19 mouse cellular contexts compared by ENCODE assay signal in genomic region chr14:58317640-58318039, GRCm38 (mm10).
DNase-seq lines count a peak whose midpoint lies in the region; ATAC-seq lines count a peak whose summit lies in the region.
"Had no signal": no experiment of that assay in that cellular context is flagged by ENCODE, and none has a peak within 500 bp of the region (broad histone marks: within the 10 kb centered on the region; RNA-seq: fewer than 3 reads in every experiment).

No protein-coding gene starts in this region.

- H3K4me1 ChIP-seq in heart, embryonic 11.5 days (ENCODE audit: control insufficient read depth, insufficient read depth, low read length) = peaks cover 8% of the 10 kb centered on the region; the same call in 1 of the 2 replicates
- no peaks in the 10 kb centered on the region for H3K4me1 ChIP-seq in kidney, embryonic 15.5 days
- H3K4me1 ChIP-seq in kidney, embryonic 16.5 days (ENCODE audit: insufficient read depth, low read length) = peaks cover 9% of the 10 kb centered on the region
- peaks cover 23% of the 10 kb centered on the region for H3K4me1 ChIP-seq in limb, embryonic 12.5 days (replicated peaks)
- no peaks in the 10 kb centered on the region for H3K4me1 ChIP-seq in forebrain, embryonic 16.5 days (replicated peaks; ENCODE audit: control insufficient read depth, insufficient read depth, low read length)
- H3K4me1 ChIP-seq: forebrain, embryonic 15.5 days; hindbrain, embryonic 15.5 days had no signal

- H3K4me3 ChIP-seq in heart, embryonic 11.5 days (ENCODE audit: low read depth, low read length) = no peak overlapping the region
- no peak overlapping the region for H3K4me3 ChIP-seq in kidney, embryonic 15.5 days (replicated peaks)
- no peak overlapping the region for H3K4me3 ChIP-seq in kidney, embryonic 16.5 days (ENCODE audit: low read length)
- no peak overlapping the region for H3K4me3 ChIP-seq in limb, embryonic 12.5 days (replicated peaks)
- H3K4me3 ChIP-seq in forebrain, embryonic 16.5 days (replicated peaks; ENCODE audit: low read length) = no peak overlapping the region
- H3K4me3 ChIP-seq: forebrain, embryonic 15.5 days; hindbrain, embryonic 15.5 days had no signal

- ATAC-seq in heart, embryonic 11.5 days (replicated peaks; ENCODE audit: insufficient number of reproducible peaks, low FRiP score, low TSS enrichment) = no peak
- ATAC-seq in kidney, embryonic 15.5 days (replicated peaks; ENCODE audit: low FRiP score) = no peak
- ATAC-seq in kidney, embryonic 16.5 days (ENCODE audit: low FRiP score, low TSS enrichment) = no peak
- 0 out of 2 replicates have a peak, but pooled peaks have one; percentile 31 for ATAC-seq in limb, embryonic 12.5 days (ENCODE audit: insufficient number of reproducible peaks, insufficient read depth, low FRiP score, low TSS enrichment, low read depth)
- ATAC-seq in forebrain, embryonic 16.5 days = no peak
- ATAC-seq: activated CD4-positive, CD25-positive, alpha-beta regulatory T cell, adult 4 months; forebrain, embryonic 15.5 days; intestine, embryonic 16.5 days; Patski had no signal

- no peaks in the 10 kb centered on the region for H3K9me3 ChIP-seq in heart, embryonic 11.5 days (replicated peaks; ENCODE audit: control insufficient read depth, low read length)
- H3K9me3 ChIP-seq in kidney, embryonic 15.5 days (replicated peaks) = no peaks in the 10 kb centered on the region
- no peaks in the 10 kb centered on the region for H3K9me3 ChIP-seq in kidney, embryonic 16.5 days (ENCODE audit: low read length)
- no peaks in the 10 kb centered on the region for H3K9me3 ChIP-seq in limb, embryonic 12.5 days
- H3K9me3 ChIP-seq in forebrain, embryonic 16.5 days (ENCODE audit: control insufficient read depth, low read length) = no peaks in the 10 kb centered on the region
- H3K9me3 ChIP-seq: forebrain, embryonic 15.5 days; hindbrain, embryonic 15.5 days had no signal

- H3K4me2 ChIP-seq in heart, embryonic 11.5 days = no peak overlapping the region
- no peak overlapping the region for H3K4me2 ChIP-seq in kidney, embryonic 15.5 days
- H3K4me2 ChIP-seq in kidney, embryonic 16.5 days (replicated peaks; ENCODE audit: low read depth, low read length) = no peak overlapping the region
- H3K4me2 ChIP-seq in limb, embryonic 12.5 days = no peak overlapping the region
- H3K4me2 ChIP-seq in forebrain, embryonic 16.5 days (ENCODE audit: low read length) = no peak overlapping the region
- H3K4me2 ChIP-seq: forebrain, embryonic 15.5 days; hindbrain, embryonic 15.5 days had no signal

- H3K36me3 ChIP-seq in heart, embryonic 11.5 days (ENCODE audit: control insufficient read depth, insufficient read depth, low read length) = no peaks in the 10 kb centered on the region
- no peaks in the 10 kb centered on the region for H3K36me3 ChIP-seq in kidney, embryonic 15.5 days
- H3K36me3 ChIP-seq in kidney, embryonic 16.5 days (ENCODE audit: insufficient read depth, low read length) = no peaks in the 10 kb centered on the region
- no peaks in the 10 kb centered on the region for H3K36me3 ChIP-seq in limb, embryonic 12.5 days
- H3K36me3 ChIP-seq in forebrain, embryonic 16.5 days (ENCODE audit: control insufficient read depth, insufficient read depth) = no peaks in the 10 kb centered on the region
- H3K36me3 ChIP-seq: forebrain, embryonic 15.5 days; hindbrain, embryonic 15.5 days had no signal

- peak overlapping the region; percentile 31; the same call in 1 of the 2 replicates for H3K27ac ChIP-seq in heart, embryonic 11.5 days (ENCODE audit: low read depth, low read length)
- H3K27ac ChIP-seq in kidney, embryonic 15.5 days = 0 out of 2 replicates have a peak overlapping the region, but pooled peaks have one; percentile 2
- no peak overlapping the region for H3K27ac ChIP-seq in kidney, embryonic 16.5 days (ENCODE audit: low read length)
- peak overlapping the region; percentile 54; the same call in 1 of the 2 replicates for H3K27ac ChIP-seq in limb, embryonic 12.5 days
- no peak overlapping the region for H3K27ac ChIP-seq in forebrain, embryonic 16.5 days (ENCODE audit: low read length)
- H3K27ac ChIP-seq: forebrain, embryonic 15.5 days; hindbrain, embryonic 15.5 days had no signal

- H3K9ac ChIP-seq in heart, embryonic 11.5 days (ENCODE audit: low read depth, low read length) = no peak overlapping the region
- H3K9ac ChIP-seq in kidney, embryonic 15.5 days = no peak overlapping the region
- H3K9ac ChIP-seq in kidney, embryonic 16.5 days (replicated peaks; ENCODE audit: low read length) = no peak overlapping the region
- H3K9ac ChIP-seq in limb, embryonic 12.5 days (replicated peaks) = no peak overlapping the region
- H3K9ac ChIP-seq in forebrain, embryonic 16.5 days (replicated peaks; ENCODE audit: low read depth, low read length) = no peak overlapping the region
- H3K9ac ChIP-seq: forebrain, embryonic 15.5 days; hindbrain, embryonic 15.5 days had no signal

- no peak for DNase-seq in heart, adult 8-10 months (ENCODE audit: low spot score)
- peak; percentile 6 for DNase-seq in forelimb bud, embryonic 11.5 days (ENCODE audit: low read depth, low spot score)
- DNase-seq in right cerebral cortex, postnatal 36 days (ENCODE audit: low spot score in 2 of 2) = no peak
- DNase-seq: adrenal gland, postnatal 14 days; cerebellum, adult 11-12 months; cerebellum, adult 9-10 months; cerebellum, postnatal 25 days; gastrocnemius, postnatal 14 days; heart, postnatal 10 days had no signal

- H3K27me3 ChIP-seq in heart, embryonic 11.5 days (ENCODE audit: control insufficient read depth, insufficient read depth, low read length) = no peaks in the 10 kb centered on the region
- H3K27me3 ChIP-seq in kidney, embryonic 15.5 days = no peaks in the 10 kb centered on the region
- no peaks in the 10 kb centered on the region for H3K27me3 ChIP-seq in kidney, embryonic 16.5 days (ENCODE audit: insufficient read depth, low read length)
- no peaks in the 10 kb centered on the region for H3K27me3 ChIP-seq in limb, embryonic 12.5 days
- no peaks in the 10 kb centered on the region for H3K27me3 ChIP-seq in forebrain, embryonic 16.5 days (replicated peaks; ENCODE audit: control insufficient read depth, insufficient read depth, low read length)
- H3K27me3 ChIP-seq: forebrain, embryonic 15.5 days; hindbrain, embryonic 15.5 days; Patski had no signal

- 60% methylated on average over 3 of the region's 3 CpGs for WGBS in heart, embryonic 11.5 days (ENCODE audit: insufficient replicate concordance)
- WGBS in kidney, embryonic 15.5 days = 79% methylated on average over 3 of the region's 3 CpGs
- 87% methylated on average over 3 of the region's 3 CpGs for WGBS in kidney, embryonic 16.5 days
- 70% methylated on average over 3 of the region's 3 CpGs for WGBS in limb, embryonic 12.5 days
- WGBS in forebrain, embryonic 16.5 days = 77% methylated on average over 3 of the region's 3 CpGs

Comparison
In these comparisons a context has a peak if more than half of its experiments do, and no peak if none do; other contexts are left out.
1. H3K27ac ChIP-seq: peak in heart, embryonic 11.5 days (single experiment), kidney, embryonic 15.5 days (single experiment) and limb, embryonic 12.5 days (single experiment); none in kidney, embryonic 16.5 days (single experiment) and forebrain, embryonic 16.5 days (single experiment).